Mouse (Mus musculus): ENCODE data around the gene Map1lc3b.

- no peak for TF ChIP-seq MYOG (IDR thresholded peaks at IDR 0.05; ENCODE audit: control insufficient read depth in 1 of 3, insufficient read depth in 1 of 3, insufficient read length in 2 of 3, low read depth in 2 of 3)
- TF ChIP-seq E2F4 (IDR thresholded peaks at IDR 0.05; ENCODE audit: insufficient read depth), result no peak
- TF ChIP-seq POLR2A (IDR thresholded peaks at IDR 0.05; ENCODE audit: insufficient read length, low read depth), result no peak
- TF ChIP-seq MYOD1 (IDR thresholded peaks at IDR 0.05; ENCODE audit: control insufficient read depth in 1 of 3, insufficient read length in 2 of 3, low read depth in 2 of 3), result no peak
- TF ChIP-seq TCF12 (IDR thresholded peaks at IDR 0.05; ENCODE audit: insufficient read depth, poor library complexity, severe bottlenecking), result no peak
- TF ChIP-seq CEBPB (IDR thresholded peaks at IDR 0.05; ENCODE audit: insufficient read depth, poor library complexity, severe bottlenecking), result no peak
- TF ChIP-seq REST (IDR thresholded peaks at IDR 0.05; ENCODE audit: insufficient read depth, insufficient read length), result no peak
These were observed 17.5 kb downstream of the Map1lc3b start for GRCm38 (mm10) chr8:121607661-121608060.
